Mouse (Mus musculus) heart, adult 11 months (tissue): ENCODE data around the gene Ctss.
A peak's percentile ranks its signal among the peaks of the same experiment; 100 is the strongest.

Source experiments
- DNase-seq: peaks from one replicate; pipeline ENCODE4 v3.0.0; 2022

Gene Ctss

GRCm38 (mm10) chr3:95526622-95527211 lies at the start of gene Ctss:
TSS of gene Ctss (plus strand) at chr3:95526786.
- no peak for DNase-seq

GRCm38 (mm10) chr3:95478966-95479365 lies 47.6 kb upstream of the Ctss start:
- no peak for DNase-seq

GRCm38 (mm10) chr3:95486421-95486820 lies 40.2 kb upstream of the Ctss start:
- DNase-seq, result no peak

GRCm38 (mm10) chr3:95488679-95489078 lies 37.9 kb upstream of the Ctss start:
- peak; percentile 70 for DNase-seq

GRCm38 (mm10) chr3:95490238-95490637 lies 36.3 kb upstream of the Ctss start:
- peak; percentile 34 for DNase-seq

- peak; percentile 92 for DNase-seq
Measured at GRCm38 (mm10) chr3:95494342-95494741, 32.2 kb upstream of the Ctss start.

- peak; percentile 92 for DNase-seq
Measured at GRCm38 (mm10) chr3:95498229-95498628, 28.4 kb upstream of the Ctss start.

GRCm38 (mm10) chr3:95499024-95499423 lies 27.6 kb upstream of the Ctss start, which contains the start of gene Ctsk:
TSS of gene Ctsk (plus strand) at chr3:95499256.
- peak; percentile 91 for DNase-seq

- no peak for DNase-seq
Measured at GRCm38 (mm10) chr3:95499496-95500140, 27.0 kb upstream of the Ctss start.

GRCm38 (mm10) chr3:95502312-95502711 lies 24.3 kb upstream of the Ctss start:
- DNase-seq, result no peak

- no peak for DNase-seq
Measured at GRCm38 (mm10) chr3:95509348-95509747, 17.2 kb upstream of the Ctss start.

- no peak for DNase-seq
Measured at GRCm38 (mm10) chr3:95511611-95512180, 14.9 kb upstream of the Ctss start.

GRCm38 (mm10) chr3:95516614-95517041 lies 10.0 kb upstream of the Ctss start:
- DNase-seq, result no peak

GRCm38 (mm10) chr3:95517493-95517898 lies 9.1 kb upstream of the Ctss start:
- DNase-seq, result peak; percentile 89

- peak; percentile 92 for DNase-seq
Measured at GRCm38 (mm10) chr3:95518891-95519290, 7.7 kb upstream of the Ctss start.

GRCm38 (mm10) chr3:95519315-95519714 lies 7.3 kb upstream of the Ctss start:
- no peak for DNase-seq

- DNase-seq, result no peak
Measured at GRCm38 (mm10) chr3:95520100-95520499, 6.5 kb upstream of the Ctss start.

GRCm38 (mm10) chr3:95521168-95521567 lies 5.4 kb upstream of the Ctss start:
- DNase-seq, result peak; percentile 94

- peak; percentile 91 for DNase-seq
Measured at GRCm38 (mm10) chr3:95523662-95524061, 2.9 kb upstream of the Ctss start.

GRCm38 (mm10) chr3:95524673-95525072 lies 1.9 kb upstream of the Ctss start:
- DNase-seq, result no peak

GRCm38 (mm10) chr3:95526111-95526510 lies 475 bp upstream of the Ctss start:
- DNase-seq, result no peak

- DNase-seq, result peak; percentile 95
Measured at GRCm38 (mm10) chr3:95529814-95530213, 3.2 kb downstream of the Ctss start.

- no peak for DNase-seq
Measured at GRCm38 (mm10) chr3:95531025-95531424, 4.4 kb downstream of the Ctss start.

- DNase-seq, result no peak
Measured at GRCm38 (mm10) chr3:95533364-95533763, 6.8 kb downstream of the Ctss start.
